Mouse (Mus musculus): ENCODE results near the gene Nkx2-1. TPM values are rescaled to one million over a fixed set of nuclear protein-coding genes. Genes with fewer than 3 reads are reported as not detected.

Nkx2-1 gene
- total and polyA plus RNA-seq, 2 experiments from 2014 or later = 7.2 to 10.3 TPM

GRCm38 (mm10) chr12:56514831-56515230 is 21.9 kb downstream of the Nkx2-1 start:
- Histone ChIP-seq H3K4me1 (ENCODE audit: insufficient read depth) (no peaks in the 10 kb centered on the region), H3K9me3 (ENCODE audit: low read length) (no peaks in the 10 kb centered on the region), H3K4me2 (ENCODE audit: low read depth) (no peak overlapping the region), H3K4me3 (ENCODE audit: low read depth, low read length) (no peak overlapping the region), H3K27me3 (ENCODE audit: insufficient read depth, low read length) (peaks cover 75% of the 10 kb centered on the region), H3K36me3 (ENCODE audit: insufficient read depth) (no peaks in the 10 kb centered on the region), H3K9ac (no peak overlapping the region), H3K27ac (ENCODE audit: low read depth, low read length) (no peak overlapping the region)
- no peak for TF ChIP-seq CTCF (IDR thresholded peaks at IDR 0.05; ENCODE audit: low read depth)
- DNase-seq (no peak), ATAC-seq (no peak)
- 90% methylated on average over 5 of the region's 5 CpGs for WGBS

GRCm38 (mm10) chr12:56508413-56508812 is 28.3 kb downstream of the Nkx2-1 start:
- Histone ChIP-seq H3K9ac (no peak overlapping the region), H3K9me3 (ENCODE audit: low read length) (no peaks in the 10 kb centered on the region), H3K4me3 (ENCODE audit: low read depth, low read length) (no peak overlapping the region), H3K36me3 (ENCODE audit: insufficient read depth) (no peaks in the 10 kb centered on the region), H3K4me2 (ENCODE audit: low read depth) (no peak overlapping the region), H3K27me3 (ENCODE audit: insufficient read depth, low read length) (peaks cover 61% of the 10 kb centered on the region), H3K27ac (ENCODE audit: low read depth, low read length) (no peak overlapping the region), H3K4me1 (ENCODE audit: insufficient read depth) (no peaks in the 10 kb centered on the region)
- 29% methylated on average over 8 of the region's 8 CpGs for WGBS
- TF ChIP-seq CTCF (IDR thresholded peaks at IDR 0.05; ENCODE audit: low read depth) = no peak
- DNase-seq = no peak
- no peak for ATAC-seq

GRCm38 (mm10) chr12:56487046-56487445 is 49.7 kb downstream of the Nkx2-1 start:
- no peak overlapping the region for H3K27ac ChIP-seq (ENCODE audit: low read depth, low read length)
- ATAC-seq (no peak), DNase-seq (no peak)
- TF ChIP-seq CTCF (IDR thresholded peaks at IDR 0.05; ENCODE audit: low read depth) = no peak
- H3K4me1 ChIP-seq (ENCODE audit: insufficient read depth) = no peaks in the 10 kb centered on the region
- H3K9ac ChIP-seq = no peak overlapping the region
- no peak overlapping the region for H3K4me2 ChIP-seq (ENCODE audit: low read depth)
- no peaks in the 10 kb centered on the region for H3K36me3 ChIP-seq (ENCODE audit: insufficient read depth)
- H3K4me3 ChIP-seq (ENCODE audit: low read depth, low read length) = no peak overlapping the region
- H3K27me3 ChIP-seq (ENCODE audit: insufficient read depth, low read length) = peaks cover 59% of the 10 kb centered on the region
- H3K9me3 ChIP-seq (ENCODE audit: low read length) = no peaks in the 10 kb centered on the region
- whole genome bisulfite sequencing = 48% methylated on average over 3 of the region's 3 CpGs

GRCm38 (mm10) chr12:56482606-56483005 is 54.1 kb downstream of the Nkx2-1 start:
- no peaks in the 10 kb centered on the region for H3K4me1 ChIP-seq (ENCODE audit: insufficient read depth)
- peaks cover 65% of the 10 kb centered on the region for H3K27me3 ChIP-seq (ENCODE audit: insufficient read depth, low read length)
- WGBS = 52% methylated on average over 10 of the region's 10 CpGs
- no peak for TF ChIP-seq CTCF (IDR thresholded peaks at IDR 0.05; ENCODE audit: low read depth)
- H3K9me3 ChIP-seq (ENCODE audit: low read length) = no peaks in the 10 kb centered on the region
- ATAC-seq = no peak
- no peak overlapping the region for H3K4me3 ChIP-seq (ENCODE audit: low read depth, low read length)
- no peak overlapping the region for H3K4me2 ChIP-seq (ENCODE audit: low read depth)
- no peak for DNase-seq
- no peak overlapping the region for H3K27ac ChIP-seq (ENCODE audit: low read depth, low read length)
- H3K36me3 ChIP-seq (ENCODE audit: insufficient read depth) = no peaks in the 10 kb centered on the region
- H3K9ac ChIP-seq = no peak overlapping the region

Other genes starting within 250 kb of the Nkx2-1 start
- 38.9 and 40.1 TPM in 2 replicates for gene Mbip, start 191.0 kb downstream of the Nkx2-1 start, total RNA-seq (2014; rRNA removed)
- gene Mbip, start 191.0 kb downstream of the Nkx2-1 start, polyA plus RNA-seq (2015; fragmentation: Nextera tagmentation; extraction: Ambion mirVana) = 25.1 and 30.7 TPM in 2 replicates
- gene Nkx2-9, start 76.4 kb upstream of the Nkx2-1 start, total RNA-seq (2014; rRNA removed) = not detected in 2 replicates
- not detected in 2 replicates for gene Nkx2-9, start 76.4 kb upstream of the Nkx2-1 start, polyA plus RNA-seq (2015; fragmentation: Nextera tagmentation; extraction: Ambion mirVana)
- gene Pax9, start 154.9 kb upstream of the Nkx2-1 start, total RNA-seq (2014; rRNA removed) = 0.38 TPM in 1 of 2 replicates, not detected in the other
- gene Pax9, start 154.9 kb upstream of the Nkx2-1 start, polyA plus RNA-seq (2015; fragmentation: Nextera tagmentation; extraction: Ambion mirVana) = not detected in 2 replicates